Mouse (Mus musculus): Measurements from ENCODE around the gene D17H6S53E. TPM values are rescaled to one million over a fixed set of nuclear protein-coding genes. Genes with fewer than 3 reads are reported as not detected.

Gene D17H6S53E
- polyA plus RNA-seq, 1 experiment from 2014 or later, result 7.6 TPM

DNA sequence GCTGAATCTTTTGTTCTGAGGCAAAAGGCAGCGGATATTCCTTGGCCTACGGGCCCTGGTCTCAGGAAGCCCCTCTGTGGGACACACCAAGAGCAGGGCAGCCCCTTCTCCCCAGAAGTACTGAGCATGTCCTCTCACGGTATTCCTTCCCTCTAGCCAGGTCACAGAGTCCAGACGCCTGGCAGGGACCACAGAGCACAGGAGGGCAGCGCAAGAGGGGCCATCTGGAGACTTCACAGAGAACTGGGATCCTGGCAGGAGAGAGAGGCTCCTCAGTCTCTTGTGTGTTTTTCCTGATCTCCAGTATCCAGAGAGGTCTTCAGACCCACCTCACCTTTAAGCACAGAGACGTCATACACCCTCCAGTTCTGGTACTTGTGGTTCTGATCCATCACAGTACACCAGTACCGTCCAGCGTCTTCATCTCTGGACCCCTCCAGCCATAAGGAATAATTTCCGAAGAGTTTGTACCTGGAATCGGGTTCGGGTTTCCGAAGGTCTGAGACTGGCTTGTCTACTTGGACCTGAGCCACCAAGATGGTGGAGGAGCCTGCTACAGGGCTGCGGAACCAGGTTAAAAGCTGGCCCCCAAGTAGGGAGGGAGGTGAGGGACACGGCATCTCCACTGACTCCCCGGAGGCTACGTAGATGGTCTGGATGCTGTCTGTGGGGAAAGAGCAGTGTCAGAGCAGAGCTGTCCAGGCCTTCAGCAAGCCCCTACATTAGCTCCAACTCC lies 43.2 kb upstream of the D17H6S53E start:
- ATAC-seq (ENCODE audit: insufficient read depth) (no peak), DNase-seq (no peak)
- WGBS, result 79% methylated on average over 16 of the region's 16 CpGs
- no peaks in the 10 kb centered on the region for H3K9me3 ChIP-seq (ENCODE audit: low read depth, low read length)
- H3K4me2 ChIP-seq, result no peak overlapping the region
- no peak overlapping the region for H3K9ac ChIP-seq
- TF ChIP-seq CTCF (IDR thresholded peaks at IDR 0.05; ENCODE audit: low read depth), result no peak
- no peaks in the 10 kb centered on the region for H3K4me1 ChIP-seq (ENCODE audit: insufficient read depth)
- H3K36me3 ChIP-seq (ENCODE audit: insufficient read depth), result no peaks in the 10 kb centered on the region
- no peak overlapping the region for H3K27ac ChIP-seq (ENCODE audit: low read depth)
- H3K27me3 ChIP-seq (ENCODE audit: insufficient read depth, low read length), result no peaks in the 10 kb centered on the region
- no peak overlapping the region for H3K4me3 ChIP-seq (ENCODE audit: low read depth, low read length)

DNA sequence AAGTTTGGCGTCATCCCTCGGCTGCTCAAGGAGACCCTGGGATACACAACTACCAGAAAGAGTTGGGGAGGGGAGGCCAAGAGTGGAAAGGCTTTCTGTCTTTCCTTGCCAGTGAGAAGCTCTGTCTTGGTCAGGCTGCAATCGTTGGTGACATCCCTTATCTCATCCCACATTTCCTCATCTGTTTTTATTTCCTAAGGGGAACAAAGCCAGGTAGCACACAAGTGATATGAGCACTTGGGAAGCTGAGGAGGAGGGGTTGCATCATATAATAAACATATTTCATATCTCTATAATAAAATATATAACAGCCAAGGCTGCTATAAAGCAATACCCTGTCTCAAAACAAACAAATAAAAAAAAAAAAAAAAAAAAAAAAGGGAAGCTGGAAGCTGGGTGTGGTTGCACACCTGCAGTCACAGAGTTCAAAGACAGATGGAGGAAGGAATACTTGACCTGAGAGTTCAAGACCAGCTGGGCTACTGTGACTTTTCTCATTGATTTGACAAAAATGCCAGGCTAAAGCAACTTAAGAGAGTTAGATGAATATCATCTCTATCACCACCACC lies 42.2 kb upstream of the D17H6S53E start:
- no peak overlapping the region for H3K4me3 ChIP-seq (ENCODE audit: low read depth, low read length)
- H3K27ac ChIP-seq (ENCODE audit: low read depth), result no peak overlapping the region
- no peaks in the 10 kb centered on the region for H3K27me3 ChIP-seq (ENCODE audit: insufficient read depth, low read length)
- H3K4me2 ChIP-seq, result no peak overlapping the region
- ATAC-seq (ENCODE audit: insufficient read depth), result no peak
- no peak overlapping the region for H3K9ac ChIP-seq
- 64% methylated on average over 3 of the region's 3 CpGs for WGBS
- no peaks in the 10 kb centered on the region for H3K4me1 ChIP-seq (ENCODE audit: insufficient read depth)
- H3K36me3 ChIP-seq (ENCODE audit: insufficient read depth), result no peaks in the 10 kb centered on the region
- H3K9me3 ChIP-seq (ENCODE audit: low read depth, low read length), result no peaks in the 10 kb centered on the region
- no peak for DNase-seq
- TF ChIP-seq CTCF (IDR thresholded peaks at IDR 0.05; ENCODE audit: low read depth), result no peak

DNA sequence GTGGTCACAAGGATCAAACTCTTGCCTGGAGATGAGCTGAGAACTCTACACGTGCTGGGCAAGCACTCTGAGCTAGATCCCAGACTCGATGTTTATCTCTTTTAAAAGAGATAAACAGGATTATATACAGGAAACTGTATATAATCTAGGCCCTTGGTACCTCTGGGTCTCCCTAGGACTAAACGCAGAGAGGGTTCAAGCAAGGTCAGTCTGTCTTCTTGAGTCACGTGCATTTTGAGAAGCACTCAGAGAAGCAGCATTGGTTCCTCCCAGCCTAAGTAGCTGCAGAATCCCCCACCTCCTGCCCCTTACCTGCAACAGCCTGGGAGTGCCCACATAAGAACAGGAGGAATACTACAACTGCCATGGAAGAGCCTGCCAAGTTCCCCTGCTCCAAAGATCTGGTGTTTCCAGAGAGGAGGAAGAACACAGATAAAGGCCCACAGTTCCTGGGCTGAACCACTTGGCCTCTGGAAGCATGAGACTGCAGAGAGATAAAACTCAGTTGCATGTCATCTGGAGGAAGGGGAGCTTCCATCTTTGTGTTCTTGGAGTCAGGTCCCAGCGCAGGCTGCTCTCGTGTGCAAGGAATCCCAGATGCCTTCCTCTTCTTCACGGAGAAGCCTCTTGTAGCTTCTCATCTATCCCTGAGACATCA lies 40.8 kb upstream of the D17H6S53E start, which contains the start of gene Ly6g6f:
TSS of gene Ly6g6f (minus strand) at position 403 of the 658 bp plus-strand sequence.
- WGBS, result 58% methylated on average over 7 of the region's 7 CpGs
- DNase-seq, result no peak
- Histone ChIP-seq H3K9me3 (ENCODE audit: low read depth, low read length) (no peaks in the 10 kb centered on the region), H3K4me3 (ENCODE audit: low read depth, low read length) (no peak within 1 kb of the TSS), H3K4me2 (no peak within 1 kb of the TSS), H3K4me1 (ENCODE audit: insufficient read depth) (peaks cover 5% of the 10 kb centered on the region), H3K9ac (no peak within 1 kb of the TSS), H3K27me3 (ENCODE audit: insufficient read depth, low read length) (no peaks in the 10 kb centered on the region), H3K36me3 (ENCODE audit: insufficient read depth) (no peaks in the 10 kb centered on the region), H3K27ac (ENCODE audit: low read depth) (no peak within 1 kb of the TSS)
- ATAC-seq (ENCODE audit: insufficient read depth), result no peak
- TF ChIP-seq CTCF (IDR thresholded peaks at IDR 0.05; ENCODE audit: low read depth), result no peak

DNA sequence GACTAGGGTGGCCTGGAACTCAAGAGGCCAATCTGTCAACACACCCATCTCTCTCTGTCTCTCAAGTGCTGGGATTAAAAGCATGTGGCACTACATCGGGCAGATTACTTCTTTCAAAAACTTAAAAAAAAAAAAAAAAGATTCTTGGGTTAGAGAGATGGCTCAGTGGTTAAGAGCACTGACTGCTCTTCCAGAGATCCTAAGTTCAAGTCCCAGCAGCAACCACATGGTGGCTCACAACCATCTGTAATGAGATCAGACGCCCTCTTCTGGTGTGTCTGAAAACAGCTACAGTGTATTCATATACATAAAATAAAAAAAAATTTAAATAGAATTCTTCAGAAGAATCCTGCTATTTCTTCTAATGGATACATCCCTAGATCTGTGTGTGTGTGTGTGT lies 38.0 kb upstream of the D17H6S53E start:
- H3K9me3 ChIP-seq (ENCODE audit: low read depth, low read length), result no peaks in the 10 kb centered on the region
- 37% methylated on average over 2 of the region's 2 CpGs for WGBS

DNA sequence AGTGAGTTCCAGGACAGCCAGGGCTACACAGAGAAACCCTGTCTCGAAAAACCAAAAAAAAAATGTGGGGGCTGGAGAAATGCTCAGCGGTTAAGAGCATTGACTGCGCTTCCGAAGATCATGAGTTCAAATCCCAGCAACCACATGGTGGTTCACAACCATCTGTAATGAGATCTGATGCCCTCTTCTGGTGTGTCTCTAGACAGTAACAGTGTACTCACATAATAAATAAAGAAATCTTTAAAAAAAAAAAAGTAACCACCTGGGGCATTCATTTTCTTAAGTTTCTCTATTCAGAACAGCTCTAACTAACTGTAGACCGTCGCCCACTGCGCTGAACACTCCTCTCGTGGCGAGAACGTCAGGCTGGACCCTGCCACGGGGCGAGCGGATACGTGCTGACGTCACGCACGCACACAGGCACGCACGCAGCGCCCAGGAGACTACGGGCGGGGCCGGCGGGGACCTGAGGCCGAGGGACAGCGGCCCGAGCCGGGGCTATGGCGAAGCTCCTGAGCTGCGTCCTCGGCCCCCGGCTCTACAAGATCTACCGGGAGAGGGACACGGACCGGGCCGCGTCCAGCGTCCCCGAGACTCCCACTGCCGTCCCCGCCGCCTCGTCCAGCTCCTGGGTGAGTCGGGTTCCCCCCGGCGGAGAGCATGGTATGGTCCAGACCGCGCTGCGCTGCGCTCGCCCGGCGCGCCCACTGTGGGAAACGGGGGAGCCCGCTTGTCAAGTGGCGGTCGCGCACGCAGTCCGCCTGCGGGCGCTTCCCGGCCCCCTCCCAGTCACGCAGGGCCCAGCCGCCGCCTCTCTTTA lies 37.1 kb upstream of the D17H6S53E start, which contains the start of gene Abhd16a:
TSS of gene Abhd16a (plus strand) at position 439 of the 820 bp plus-strand sequence.
- peak within 1 kb of the TSS; percentile 84 for H3K9ac ChIP-seq
- H3K36me3 ChIP-seq (ENCODE audit: insufficient read depth), result peaks cover 23% of the 10 kb centered on the region
- peaks cover 7% of the 10 kb centered on the region for H3K4me1 ChIP-seq (ENCODE audit: insufficient read depth)
- TF ChIP-seq CTCF (IDR thresholded peaks at IDR 0.05; ENCODE audit: low read depth), result peak; percentile 5; the same call in 1 of the 2 replicates
- peak; percentile 99 for ATAC-seq (ENCODE audit: insufficient read depth)
- peak within 1 kb of the TSS; percentile 63 for H3K4me3 ChIP-seq (ENCODE audit: low read depth, low read length)
- DNase-seq, result peak; percentile 98
- H3K9me3 ChIP-seq (ENCODE audit: low read depth, low read length), result no peaks in the 10 kb centered on the region
- H3K27me3 ChIP-seq (ENCODE audit: insufficient read depth, low read length), result no peaks in the 10 kb centered on the region
- WGBS, result 3% methylated on average over 67 of the region's 67 CpGs
- H3K27ac ChIP-seq (ENCODE audit: low read depth), result peak within 1 kb of the TSS; percentile 96
- peak within 1 kb of the TSS; percentile 63 for H3K4me2 ChIP-seq

More for the DNA sequence above, 38.0 kb upstream of the D17H6S53E start:
- peaks cover 7% of the 10 kb centered on the region for H3K4me1 ChIP-seq (ENCODE audit: insufficient read depth)
- no peaks in the 10 kb centered on the region for H3K27me3 ChIP-seq (ENCODE audit: insufficient read depth, low read length)
- H3K9ac ChIP-seq, result no peak overlapping the region
- ATAC-seq (ENCODE audit: insufficient read depth) (no peak), DNase-seq (no peak)
- no peak overlapping the region for H3K4me3 ChIP-seq (ENCODE audit: low read depth, low read length)
- peaks cover 16% of the 10 kb centered on the region for H3K36me3 ChIP-seq (ENCODE audit: insufficient read depth)
- H3K27ac ChIP-seq (ENCODE audit: low read depth), result no peak overlapping the region
- no peak overlapping the region for H3K4me2 ChIP-seq
- peak; percentile 57 for TF ChIP-seq CTCF (IDR thresholded peaks at IDR 0.05; ENCODE audit: low read depth)

DNA sequence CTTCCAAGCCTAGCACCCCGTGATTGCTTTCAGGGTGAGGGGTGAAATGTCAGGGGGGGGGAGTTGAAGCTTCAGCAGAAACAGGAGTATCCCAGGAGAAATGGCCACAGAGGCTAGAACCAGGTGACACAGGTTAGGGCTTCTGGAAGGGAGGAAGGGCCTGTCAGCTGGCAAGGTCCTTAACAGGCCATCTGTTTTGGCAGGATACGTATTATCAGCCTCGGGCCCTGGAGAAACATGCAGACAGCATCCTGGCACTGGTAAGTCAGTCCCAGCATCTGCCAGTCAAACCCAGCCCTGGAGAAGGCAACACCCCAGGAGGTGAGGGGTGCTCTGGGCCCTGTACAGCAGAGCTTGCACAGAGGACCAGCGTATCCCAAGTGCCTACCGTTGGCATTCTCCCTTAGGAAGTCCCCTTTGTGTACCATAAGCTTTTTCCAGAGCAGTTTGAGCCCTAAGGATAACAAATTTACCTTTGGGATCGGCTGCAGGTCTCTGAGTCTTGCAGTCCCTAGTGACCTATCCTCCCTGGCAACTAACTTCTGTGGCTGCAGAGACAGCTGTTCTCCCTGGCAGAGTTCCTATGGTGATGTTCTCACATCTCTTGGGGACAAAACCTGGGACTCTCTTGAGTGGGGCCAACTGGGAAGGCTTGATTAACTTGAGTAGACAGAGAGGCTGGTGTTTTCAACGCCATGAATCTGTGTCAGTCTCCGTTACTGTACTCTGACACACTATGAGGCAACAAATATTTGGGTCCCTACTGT lies 35.8 kb upstream of the D17H6S53E start:
- Histone ChIP-seq H3K4me3 (ENCODE audit: low read depth, low read length) (peak overlapping the region; percentile 63), H3K36me3 (ENCODE audit: insufficient read depth) (peaks cover 34% of the 10 kb centered on the region), H3K9me3 (ENCODE audit: low read depth, low read length) (no peaks in the 10 kb centered on the region), H3K27me3 (ENCODE audit: insufficient read depth, low read length) (no peaks in the 10 kb centered on the region), H3K4me1 (ENCODE audit: insufficient read depth) (peaks cover 7% of the 10 kb centered on the region), H3K9ac (peak overlapping the region; percentile 84), H3K27ac (ENCODE audit: low read depth) (0 out of 2 replicates have a peak overlapping the region, but pooled peaks have one; percentile 2), H3K4me2 (peak overlapping the region; percentile 63)
- no peak for ATAC-seq (ENCODE audit: insufficient read depth)
- no peak for TF ChIP-seq CTCF (IDR thresholded peaks at IDR 0.05; ENCODE audit: low read depth)
- WGBS, result 59% methylated on average over 8 of the region's 8 CpGs
- no peak for DNase-seq
